Mouse (Mus musculus): ENCODE measurements at regions not wholly inside any gene's neighbourhood (a gene's known extent, or its start where the extent isn't known, plus 50 kb on each side); places are given as distances from the start of the nearest gene placed in this dataset.

DNA sequence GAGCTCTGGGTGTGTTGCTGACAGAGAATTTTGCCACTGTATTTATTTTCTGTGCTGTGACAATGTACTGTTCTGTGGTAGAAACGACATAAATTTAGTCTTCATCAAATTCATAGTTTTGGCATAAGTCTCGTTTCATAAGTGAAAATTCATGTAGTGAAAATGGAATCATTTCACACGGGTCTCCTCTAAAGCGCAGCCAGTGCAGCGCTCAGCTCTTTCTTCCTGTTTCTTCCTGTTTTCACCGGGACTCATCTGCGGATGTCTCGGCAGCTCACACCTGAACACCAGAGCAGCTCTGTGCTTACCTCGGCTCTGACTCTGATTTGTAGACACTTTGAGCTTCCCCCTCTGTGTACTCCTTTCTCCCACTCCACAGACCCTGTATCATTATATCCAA is 85.2 kb upstream of the Prkd1 start:
- DNase-seq (ENCODE audit: low spot score in 2 of 2): no peak

DNA sequence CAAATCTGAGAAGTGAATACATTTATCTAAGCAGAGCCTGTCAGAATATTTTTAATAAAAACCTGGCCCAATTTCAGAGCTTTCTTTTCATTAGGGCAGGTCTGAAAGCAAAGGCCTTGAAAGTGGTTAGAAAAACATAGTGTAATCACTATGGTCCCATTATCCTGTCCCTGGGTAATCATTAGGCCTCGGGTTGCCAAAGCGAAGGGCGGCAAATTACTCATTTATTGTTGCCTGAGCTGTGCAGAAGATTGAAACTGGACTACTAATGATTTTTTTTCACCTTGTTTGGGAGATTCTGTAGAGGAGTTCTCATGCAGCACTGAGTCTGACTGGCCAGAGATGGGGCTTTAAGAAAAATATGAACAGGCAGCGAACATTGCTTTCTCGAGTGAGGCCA is 63.7 kb upstream of the Prkd1 start:
- DNase-seq (ENCODE audit: low spot score in 2 of 2): no peak

DNA sequence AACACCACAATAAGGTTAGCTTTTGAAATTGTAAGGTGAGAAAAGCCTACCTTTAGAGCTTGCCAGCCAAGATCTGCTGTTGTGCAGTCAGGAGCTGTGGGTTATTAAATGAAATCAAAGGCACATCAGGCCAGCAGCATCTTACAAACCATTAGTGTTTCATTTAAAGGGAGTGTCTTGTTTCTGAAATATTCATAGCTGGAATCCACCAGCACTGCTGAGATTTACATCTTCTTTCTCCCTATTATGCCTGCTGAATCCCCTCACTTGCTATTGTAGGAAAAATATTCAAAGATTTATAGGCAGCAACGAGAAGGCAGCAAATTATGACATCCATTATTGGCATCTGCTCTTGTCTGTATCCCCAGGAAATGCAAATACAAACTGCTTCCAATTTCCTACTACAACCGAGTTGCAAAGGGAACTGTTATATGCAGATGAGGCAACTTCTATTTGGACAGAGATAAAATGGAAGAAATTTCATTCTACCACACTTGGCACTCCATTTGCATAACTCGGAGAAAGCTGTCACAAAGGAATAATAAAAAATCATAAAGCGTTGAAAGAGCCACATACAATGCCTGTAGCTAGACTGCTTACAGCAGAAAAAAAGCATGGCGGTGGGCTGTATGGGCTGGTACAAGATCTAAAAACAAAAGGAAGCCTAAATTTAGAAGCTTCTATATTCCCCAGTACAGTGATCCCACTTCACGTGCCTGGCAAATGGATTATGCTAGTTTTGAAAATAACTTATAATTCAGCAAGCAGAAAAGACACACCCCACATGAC is 60.3 kb upstream of the Prkd1 start:
- DNase-seq (ENCODE audit: low spot score in 2 of 2): no peak

DNA sequence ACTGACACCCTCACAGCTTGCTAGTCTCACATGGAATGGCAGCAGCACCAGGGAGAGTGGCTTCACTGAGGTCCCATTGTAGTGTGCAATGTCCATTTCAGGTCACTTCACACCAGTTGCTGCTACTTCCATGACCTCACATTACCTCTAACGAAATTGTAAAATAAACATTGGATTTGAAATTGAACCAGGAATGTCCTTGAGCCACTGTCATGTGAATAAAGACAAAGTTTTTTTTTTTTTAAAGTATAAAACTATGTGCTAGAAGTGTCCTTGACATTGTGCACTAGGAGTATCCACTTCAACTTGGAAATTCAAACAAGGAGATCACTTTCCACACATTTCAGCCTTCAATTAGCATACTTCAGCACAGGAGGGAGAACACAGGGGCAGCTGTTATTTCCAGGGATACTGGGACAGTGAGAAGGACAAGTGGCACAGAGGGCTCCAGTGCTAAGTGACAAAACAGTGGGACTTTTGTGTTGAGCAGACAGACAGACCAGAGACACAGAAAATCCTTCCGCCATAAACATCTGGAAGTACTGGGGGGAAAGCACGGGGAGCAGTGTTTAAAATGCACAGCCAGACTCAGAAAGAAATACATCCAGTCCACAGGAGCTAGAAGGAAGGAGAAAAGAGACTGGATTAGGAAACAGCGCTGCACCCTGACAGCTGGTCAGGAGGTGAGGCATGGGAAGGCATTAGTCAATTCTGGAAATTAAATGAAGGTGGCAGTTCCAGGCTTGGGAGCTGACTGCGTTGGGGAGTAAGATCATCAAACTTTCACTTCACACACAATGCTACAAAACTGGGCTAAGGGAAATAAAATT is 49.9 kb upstream of the Prkd1 start:
- peak; percentile 37 to 57 for DNase-seq (ENCODE audit: low spot score in 2 of 2)
